Mouse (Mus musculus) bone marrow macrophage, adult 2 months (primary cell): ENCODE results near the gene Gm35549.

Experiments
- CTCF ChIP-seq: IDR thresholded peaks from 2 replicates; pipeline ENCODE4 v1.5.1; 2012; ENCODE audit warnings: low read depth, mild to moderate bottlenecking, low read length, moderate library complexity
- POLR2A ChIP-seq: IDR thresholded peaks from 2 replicates; pipeline ENCODE4 v1.6.1; 2012; ENCODE audit warnings: mild to moderate bottlenecking, low read depth, low read length, borderline replicate concordance

DNA sequence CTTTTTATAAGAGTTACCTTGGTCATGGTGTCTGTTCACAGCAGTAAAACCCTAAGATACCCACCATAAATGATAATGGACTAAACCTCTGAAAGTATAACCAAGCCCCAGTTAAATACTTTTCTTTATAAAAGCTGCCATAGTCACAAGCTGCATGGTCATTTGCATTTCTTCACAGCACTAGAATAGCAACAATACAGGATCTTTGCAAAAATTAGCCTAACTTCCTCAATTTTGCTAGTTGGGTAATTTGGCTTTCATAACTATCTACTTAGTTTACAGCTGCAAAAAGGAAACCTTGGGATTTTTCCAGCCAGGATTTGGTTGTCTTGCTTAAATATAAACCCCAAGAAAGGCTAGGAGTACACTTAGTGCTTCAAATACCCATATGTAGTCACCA lies 16.9 kb upstream of the Gm35549 start:
- TF ChIP-seq CTCF (no peak), POLR2A (no peak)
